Mouse (Mus musculus): ENCODE measurements at regions not wholly inside any gene's neighbourhood (a gene's known extent, or its start where the extent isn't known, plus 50 kb on each side); places are given as distances from the start of the nearest gene placed in this dataset.
A peak's percentile ranks its signal among the peaks of the same experiment; 100 is the strongest.

- 72% methylated on average over 6 of the region's 6 CpGs for WGBS
- Histone ChIP-seq H3K4me2 (no peak overlapping the region), H3K4me3 (no peak overlapping the region), H3K9me3 (no peaks in the 10 kb centered on the region), H3K36me3 (no peaks in the 10 kb centered on the region), H3K27ac (replicated peaks) (no peak overlapping the region), H3K4me1 (replicated peaks) (no peaks in the 10 kb centered on the region), H3K27me3 (no peaks in the 10 kb centered on the region), H3K9ac (no peak overlapping the region)
- no peak for ATAC-seq (ENCODE audit: low read depth)
Observed at GRCm38 (mm10) chr11:42754481-42755272, 280.9 kb upstream of the Gm9972 start.

GRCm38 (mm10) chr11:42755415-42755814, 280.1 kb upstream of the Gm9972 start:
- no peak overlapping the region for H3K4me3 ChIP-seq
- no peaks in the 10 kb centered on the region for H3K4me1 ChIP-seq (replicated peaks)
- no peak overlapping the region for H3K4me2 ChIP-seq
- no peaks in the 10 kb centered on the region for H3K9me3 ChIP-seq
- no peaks in the 10 kb centered on the region for H3K36me3 ChIP-seq
- no peak overlapping the region for H3K27ac ChIP-seq (replicated peaks)
- 63% methylated on average over 4 of the region's 4 CpGs for WGBS
- no peak for ATAC-seq (ENCODE audit: low read depth)
- H3K27me3 ChIP-seq = no peaks in the 10 kb centered on the region
- no peak overlapping the region for H3K9ac ChIP-seq

- no peaks in the 10 kb centered on the region for H3K27me3 ChIP-seq
Observed at GRCm38 (mm10) chr11:42765213-42765612, 270.3 kb upstream of the Gm9972 start.

GRCm38 (mm10) chr11:42775074-42775676, 260.4 kb upstream of the Gm9972 start:
- Histone ChIP-seq H3K4me3 (no peak overlapping the region), H3K9ac (no peak overlapping the region), H3K27ac (replicated peaks) (no peak overlapping the region), H3K36me3 (no peaks in the 10 kb centered on the region), H3K4me1 (replicated peaks) (no peaks in the 10 kb centered on the region), H3K27me3 (no peaks in the 10 kb centered on the region), H3K9me3 (no peaks in the 10 kb centered on the region), H3K4me2 (no peak overlapping the region)
- 46% methylated on average over 4 of the region's 4 CpGs for WGBS
- ATAC-seq (ENCODE audit: low read depth) = no peak

More at GRCm38 (mm10) chr11:42765213-42765612, 270.3 kb upstream of the Gm9972 start:
- no peaks in the 10 kb centered on the region for H3K36me3 ChIP-seq
- H3K4me3 ChIP-seq = no peak overlapping the region
- no peak overlapping the region for H3K4me2 ChIP-seq
- no peak for ATAC-seq (ENCODE audit: low read depth)
- no peak overlapping the region for H3K27ac ChIP-seq (replicated peaks)
- H3K4me1 ChIP-seq (replicated peaks) = no peaks in the 10 kb centered on the region
- H3K9ac ChIP-seq = no peak overlapping the region
- no peaks in the 10 kb centered on the region for H3K9me3 ChIP-seq

GRCm38 (mm10) chr11:42811487-42811886, 224.1 kb upstream of the Gm9972 start:
- Histone ChIP-seq H3K9me3 (no peaks in the 10 kb centered on the region), H3K4me2 (no peak overlapping the region), H3K36me3 (no peaks in the 10 kb centered on the region), H3K27ac (replicated peaks) (no peak overlapping the region), H3K4me1 (replicated peaks) (no peaks in the 10 kb centered on the region), H3K27me3 (no peaks in the 10 kb centered on the region), H3K4me3 (no peak overlapping the region), H3K9ac (no peak overlapping the region)
- WGBS = 73% methylated on average over 1 of the region's 1 CpGs
- ATAC-seq (ENCODE audit: low read depth) = no peak

GRCm38 (mm10) chr11:42815753-42816152, 219.8 kb upstream of the Gm9972 start:
- WGBS = 90% methylated on average over 2 of the region's 2 CpGs
- no peaks in the 10 kb centered on the region for H3K27me3 ChIP-seq
- H3K4me2 ChIP-seq = no peak overlapping the region
- no peak overlapping the region for H3K4me3 ChIP-seq
- ATAC-seq (ENCODE audit: low read depth) = no peak
- H3K9ac ChIP-seq = no peak overlapping the region
- H3K27ac ChIP-seq (replicated peaks) = no peak overlapping the region
- H3K9me3 ChIP-seq = no peaks in the 10 kb centered on the region
- no peaks in the 10 kb centered on the region for H3K4me1 ChIP-seq (replicated peaks)
- no peaks in the 10 kb centered on the region for H3K36me3 ChIP-seq

- Histone ChIP-seq H3K4me3 (no peak overlapping the region), H3K27ac (replicated peaks) (no peak overlapping the region), H3K4me1 (replicated peaks) (no peaks in the 10 kb centered on the region), H3K36me3 (no peaks in the 10 kb centered on the region), H3K9ac (no peak overlapping the region), H3K9me3 (no peaks in the 10 kb centered on the region), H3K4me2 (no peak overlapping the region), H3K27me3 (no peaks in the 10 kb centered on the region)
- ATAC-seq (ENCODE audit: low read depth) = no peak
- WGBS = 72% methylated on average over 1 of the region's 1 CpGs
Observed at GRCm38 (mm10) chr11:42822835-42823234, 212.7 kb upstream of the Gm9972 start.

GRCm38 (mm10) chr11:42845795-42846194, 189.8 kb upstream of the Gm9972 start:
- Histone ChIP-seq H3K27me3 (no peaks in the 10 kb centered on the region), H3K27ac (replicated peaks) (no peak overlapping the region), H3K4me3 (no peak overlapping the region), H3K9ac (no peak overlapping the region), H3K36me3 (no peaks in the 10 kb centered on the region), H3K9me3 (no peaks in the 10 kb centered on the region), H3K4me2 (no peak overlapping the region), H3K4me1 (replicated peaks) (no peaks in the 10 kb centered on the region)
- no peak for ATAC-seq (ENCODE audit: low read depth)
- 90% methylated on average over 1 of the region's 1 CpGs for WGBS

- H3K4me2 ChIP-seq = no peak overlapping the region
- no peaks in the 10 kb centered on the region for H3K36me3 ChIP-seq
- ATAC-seq (ENCODE audit: low read depth) = peak; percentile 56; the same call in 1 of the 2 replicates
- 37% methylated on average over 4 of the region's 4 CpGs for WGBS
- no peak overlapping the region for H3K4me3 ChIP-seq
- H3K27ac ChIP-seq (replicated peaks) = no peak overlapping the region
- H3K4me1 ChIP-seq (replicated peaks) = peaks cover 11% of the 10 kb centered on the region
- no peaks in the 10 kb centered on the region for H3K9me3 ChIP-seq
- no peaks in the 10 kb centered on the region for H3K27me3 ChIP-seq
- no peak overlapping the region for H3K9ac ChIP-seq
Observed at GRCm38 (mm10) chr11:42854411-42854810, 181.1 kb upstream of the Gm9972 start.

GRCm38 (mm10) chr11:42857687-42858086, 177.9 kb upstream of the Gm9972 start:
- no peak overlapping the region for H3K27ac ChIP-seq (replicated peaks)
- H3K4me2 ChIP-seq = no peak overlapping the region
- H3K27me3 ChIP-seq = no peaks in the 10 kb centered on the region
- ATAC-seq (ENCODE audit: low read depth) = no peak
- no peaks in the 10 kb centered on the region for H3K36me3 ChIP-seq
- H3K9ac ChIP-seq = no peak overlapping the region
- H3K4me3 ChIP-seq = no peak overlapping the region
- H3K9me3 ChIP-seq = no peaks in the 10 kb centered on the region
- H3K4me1 ChIP-seq (replicated peaks) = peaks cover 11% of the 10 kb centered on the region

GRCm38 (mm10) chr11:42874056-42874455, 161.5 kb upstream of the Gm9972 start:
- H3K36me3 ChIP-seq = no peaks in the 10 kb centered on the region
- no peaks in the 10 kb centered on the region for H3K9me3 ChIP-seq
- H3K27me3 ChIP-seq = no peaks in the 10 kb centered on the region
- H3K4me1 ChIP-seq (replicated peaks) = no peaks in the 10 kb centered on the region
- no peak overlapping the region for H3K4me3 ChIP-seq
- H3K9ac ChIP-seq = no peak overlapping the region
- H3K4me2 ChIP-seq = no peak overlapping the region
- WGBS = 86% methylated on average over 2 of the region's 2 CpGs
- ATAC-seq (ENCODE audit: low read depth) = no peak
- no peak overlapping the region for H3K27ac ChIP-seq (replicated peaks)

- Histone ChIP-seq H3K27me3 (no peaks in the 10 kb centered on the region), H3K9ac (no peak overlapping the region), H3K27ac (replicated peaks) (no peak overlapping the region), H3K4me1 (replicated peaks) (no peaks in the 10 kb centered on the region), H3K4me2 (no peak overlapping the region), H3K36me3 (no peaks in the 10 kb centered on the region), H3K4me3 (no peak overlapping the region), H3K9me3 (no peaks in the 10 kb centered on the region)
- 87% methylated on average over 4 of the region's 4 CpGs for WGBS
- no peak for ATAC-seq (ENCODE audit: low read depth)
Observed at GRCm38 (mm10) chr11:42900024-42900423, 135.5 kb upstream of the Gm9972 start.

Data from neural tube, embryonic 13.5 days (tissue).